Mouse (Mus musculus): ENCODE data around the gene Olfr736. TPM values are rescaled to one million over a fixed set of nuclear protein-coding genes. Genes with fewer than 3 reads are reported as not detected.

Gene Olfr736
- total RNA-seq (2012; rRNA removed) (not detected in 2 replicates), polyA plus RNA-seq (2012; ENCODE audit: insufficient read depth in 1 of 2, insufficient read length in 2 of 2, low read depth in 1 of 2, low replicate concordance in 2 of 2, missing spikeins in 1 of 2) (not detected)

GRCm38 (mm10) chr14:50380863-50381262, at the start of gene Olfr736:
TSS of gene Olfr736 (plus strand) at chr14:50381163.
- Histone ChIP-seq H3K9ac (ENCODE audit: control insufficient read depth, low read depth, low read length, poor library complexity, severe bottlenecking) (no peak within 1 kb of the TSS), H3K4me3 (ENCODE audit: control insufficient read depth in 1 of 2, insufficient read depth in 1 of 2, low read depth in 2 of 2, low read length in 2 of 2) (no peak within 1 kb of the TSS), H3K27me3 (ENCODE audit: control insufficient read depth in 1 of 2, insufficient read depth in 2 of 2, low read length in 2 of 2) (no peaks in the 10 kb centered on the region), H3K9me3 (replicated peaks; ENCODE audit: insufficient read depth, low read length) (no peaks in the 10 kb centered on the region), H3K36me3 (ENCODE audit: control insufficient read depth in 1 of 2, insufficient read depth in 2 of 2, low read length in 2 of 2) (no peaks in the 10 kb centered on the region), H3K27ac (ENCODE audit: control insufficient read depth, low read depth, low read length) (no peak within 1 kb of the TSS), H3K4me1 (ENCODE audit: control insufficient read depth in 1 of 2, insufficient read depth in 2 of 2, low read length in 2 of 2) (no peaks in the 10 kb centered on the region), H3K79me2 (ENCODE audit: control insufficient read depth, insufficient read depth, low read length, poor library complexity) (no peaks in the 10 kb centered on the region)
- TF ChIP-seq E2F4 (IDR thresholded peaks at IDR 0.05; ENCODE audit: borderline replicate concordance, low read depth, low read length) = no peak
- TF ChIP-seq ELF1 (IDR thresholded peaks at IDR 0.05; ENCODE audit: low read depth, low read length) = no peak
- TF ChIP-seq ZKSCAN1 (IDR thresholded peaks at IDR 0.05; ENCODE audit: low read depth, low read length) = no peak
- no peak for TF ChIP-seq GABPA (IDR thresholded peaks at IDR 0.05; ENCODE audit: low read depth, low read length)
- no peak for TF ChIP-seq CHD1 (IDR thresholded peaks at IDR 0.05; ENCODE audit: low read depth, low read length)
- TF ChIP-seq POLR2AphosphoS2 (IDR thresholded peaks at IDR 0.05; ENCODE audit: low read length) = no peak
- TF ChIP-seq MYC (IDR thresholded peaks at IDR 0.05; ENCODE audit: low read depth, low read length) = no peak
- TF ChIP-seq ZC3H11A (IDR thresholded peaks at IDR 0.05; ENCODE audit: low read depth, low read length) = no peak
- TF ChIP-seq UBTF (IDR thresholded peaks at IDR 0.05; ENCODE audit: borderline replicate concordance, insufficient read depth, low read depth, low read length) = no peak
- TF ChIP-seq CTCF (IDR thresholded peaks at IDR 0.05 in 2 of 3, conservative IDR thresholded peaks at IDR 0.05 in 1 of 3; ENCODE audit: control insufficient read depth in 1 of 3, insufficient read depth in 1 of 3, low read depth in 2 of 3, low read length in 3 of 3, poor library complexity in 1 of 3, severe bottlenecking in 1 of 3) = no peak
- no peak for TF ChIP-seq USF1 (IDR thresholded peaks at IDR 0.05; ENCODE audit: low read depth, low read length)
- no peak for TF ChIP-seq KAT2A (conservative IDR thresholded peaks at IDR 0.05; ENCODE audit: low read depth, low read length)
- TF ChIP-seq TAL1 (IDR thresholded peaks at IDR 0.05; ENCODE audit: low read length) = no peak
- TF ChIP-seq TCF12 (IDR thresholded peaks at IDR 0.05; ENCODE audit: low read depth, low read length) = no peak
- TF ChIP-seq TBP (IDR thresholded peaks at IDR 0.05; ENCODE audit: low read depth, low read length) = no peak
- no peak for DNase-seq (ENCODE audit: low read depth, low spot score)

GRCm38 (mm10) chr14:50348796-50349195, 32.2 kb upstream of the Olfr736 start, which contains the start of gene Olfr735:
TSS of gene Olfr735 (minus strand) at chr14:50348872.
- Histone ChIP-seq H3K27me3 (ENCODE audit: control insufficient read depth in 1 of 2, insufficient read depth in 2 of 2, low read length in 2 of 2) (no peaks in the 10 kb centered on the region), H3K27ac (ENCODE audit: control insufficient read depth, low read depth, low read length) (no peak within 1 kb of the TSS), H3K4me3 (ENCODE audit: control insufficient read depth in 1 of 2, insufficient read depth in 1 of 2, low read depth in 2 of 2, low read length in 2 of 2) (no peak within 1 kb of the TSS), H3K79me2 (ENCODE audit: control insufficient read depth, insufficient read depth, low read length, poor library complexity) (no peaks in the 10 kb centered on the region), H3K4me1 (ENCODE audit: control insufficient read depth in 1 of 2, insufficient read depth in 2 of 2, low read length in 2 of 2) (no peaks in the 10 kb centered on the region), H3K9me3 (replicated peaks; ENCODE audit: insufficient read depth, low read length) (no peaks in the 10 kb centered on the region), H3K9ac (ENCODE audit: control insufficient read depth, low read depth, low read length, poor library complexity, severe bottlenecking) (no peak within 1 kb of the TSS), H3K36me3 (ENCODE audit: control insufficient read depth in 1 of 2, insufficient read depth in 2 of 2, low read length in 2 of 2) (no peaks in the 10 kb centered on the region)
- no peak for TF ChIP-seq SMC3 (IDR thresholded peaks at IDR 0.05; ENCODE audit: low read depth, low read length)
- TF ChIP-seq EP300 (IDR thresholded peaks at IDR 0.05; ENCODE audit: low read depth in 1 of 2, low read length in 2 of 2) = no peak
- no peak for TF ChIP-seq GATA1 (IDR thresholded peaks at IDR 0.05; ENCODE audit: low read depth, low read length)
- TF ChIP-seq BHLHE40 (IDR thresholded peaks at IDR 0.05; ENCODE audit: borderline replicate concordance, low read depth, low read length) = no peak
- no peak for TF ChIP-seq GABPA (IDR thresholded peaks at IDR 0.05; ENCODE audit: low read depth, low read length)
- no peak for TF ChIP-seq E2F4 (IDR thresholded peaks at IDR 0.05; ENCODE audit: borderline replicate concordance, low read depth, low read length)
- no peak for TF ChIP-seq MXI1 (IDR thresholded peaks at IDR 0.05; ENCODE audit: low read depth, low read length)
- TF ChIP-seq HCFC1 (IDR thresholded peaks at IDR 0.05; ENCODE audit: low read depth, low read length) = no peak
- no peak for TF ChIP-seq UBTF (IDR thresholded peaks at IDR 0.05; ENCODE audit: borderline replicate concordance, insufficient read depth, low read depth, low read length)
- TF ChIP-seq SIN3A (IDR thresholded peaks at IDR 0.05; ENCODE audit: low read length) = no peak
- TF ChIP-seq MAX (IDR thresholded peaks at IDR 0.05; ENCODE audit: low read length) = no peak
- DNase-seq (ENCODE audit: low read depth, low spot score) = no peak

Data from MEL (cell line).